Mouse (Mus musculus): ENCODE measurements at regions not wholly inside any gene's neighbourhood (a gene's known extent, or its start where the extent isn't known, plus 50 kb on each side); places are given as distances from the start of the nearest gene placed in this dataset.

GRCm38 (mm10) chr13:84757896-84758567 is 431.2 kb upstream of the Ccnh start:
- TF ChIP-seq CHD2 (IDR thresholded peaks at IDR 0.05; ENCODE audit: low read depth, low read length) (no peak), HCFC1 (IDR thresholded peaks at IDR 0.05; ENCODE audit: borderline replicate concordance, insufficient read depth, low read length) (no peak), ZNF384 (IDR thresholded peaks at IDR 0.05; ENCODE audit: low read depth, low read length) (no peak), MAFK (IDR thresholded peaks at IDR 0.05; ENCODE audit: insufficient read depth, low read depth, low read length) (no peak)

Measured in ES-E14 (cell line).